Mouse (Mus musculus) heart, embryonic 11.5 days (tissue): ENCODE measurements at regions not wholly inside any gene's neighbourhood (a gene's known extent, or its start where the extent isn't known, plus 50 kb on each side); places are given as distances from the start of the nearest gene placed in this dataset.

Source experiments
- ATAC-seq: fragments of 200-750 bp; cut with Nextera tagmentation; replicated peaks from 2 replicates; pipeline ENCODE4 v1.8.0; 2017; ENCODE audit warnings: moderate library complexity; ENCODE audit not compliant: insufficient number of reproducible peaks, low FRiP score, low TSS enrichment
- H3K27ac ChIP-seq: fragments of 300-500 bp; sonication (generic); 2 replicates; pipeline ENCODE4 v1.5.1; 2014; ENCODE audit warnings: mild to moderate bottlenecking, low read depth, low read length
- H3K27me3 ChIP-seq: fragments of 300-500 bp; sonication (generic); 2 replicates; pipeline ENCODE4 v1.6.1; 2014; ENCODE audit warnings: mild to moderate bottlenecking, low read length, mixed read lengths; ENCODE audit not compliant: control insufficient read depth, insufficient read depth
- H3K36me3 ChIP-seq: fragments of 300-500 bp; sonication (generic); 2 replicates; pipeline ENCODE4 v1.6.1; 2014; ENCODE audit warnings: mild to moderate bottlenecking, low read length, moderate library complexity, mixed read lengths; ENCODE audit not compliant: control insufficient read depth, insufficient read depth
- H3K4me1 ChIP-seq: fragments of 300-500 bp; sonication (generic); 2 replicates; pipeline ENCODE4 v1.6.1; 2014; ENCODE audit warnings: low read length; ENCODE audit not compliant: control insufficient read depth, insufficient read depth
- H3K4me2 ChIP-seq: fragments of 300-500 bp; sonication (generic); 2 replicates; pipeline ENCODE4 v1.6.1; 2014; ENCODE audit warnings: mild to moderate bottlenecking, moderate library complexity
- H3K4me3 ChIP-seq: fragments of 300-500 bp; sonication (generic); 2 replicates; pipeline ENCODE4 v1.5.1; 2014; ENCODE audit warnings: low read depth, low read length
- H3K9ac ChIP-seq: fragments of 300-500 bp; sonication (generic); 2 replicates; pipeline ENCODE4 v1.6.1; 2014; ENCODE audit warnings: mild to moderate bottlenecking, low read depth, low read length, moderate library complexity
- H3K9me3 ChIP-seq: fragments of 300-500 bp; sonication (generic); replicated peaks from 2 replicates; pipeline ENCODE4 v1.6.1; 2016; ENCODE audit warnings: low read length; ENCODE audit not compliant: control insufficient read depth
- WGBS: fragments of 180-500 bp; shearing (Covaris S2); extraction: QIAGEN DNeasy Blood & Tissue Kit; methylation state at CpG from one replicate; pipeline ENCODE4 v1.1.7; 2014; ENCODE audit not compliant: insufficient replicate concordance; 5-methylcytosine and 5-hydroxymethylcytosine counted together

DNA sequence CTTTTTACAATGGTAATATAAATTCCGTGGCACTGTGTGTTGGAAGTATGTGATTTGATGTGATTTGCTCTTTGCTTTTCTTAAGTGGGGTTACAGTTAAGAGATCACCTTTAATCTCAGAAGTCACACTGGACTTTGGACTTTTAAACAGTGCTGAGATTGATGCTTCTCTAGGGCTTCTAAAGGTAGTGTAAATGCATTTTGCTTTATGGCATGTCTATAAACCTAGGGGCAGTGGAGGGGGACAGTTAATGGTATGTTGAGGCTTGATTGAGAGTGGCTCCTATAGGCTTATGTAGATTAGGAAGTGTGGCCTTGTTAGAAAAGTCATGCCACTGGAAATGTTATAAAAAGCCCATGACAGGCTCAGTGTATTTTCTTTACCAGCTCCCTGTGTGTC lies 735.3 kb downstream of the Nap1l3 start:
- 63% methylated on average over 1 of the region's 1 CpGs for WGBS
- H3K4me2 ChIP-seq = no peak overlapping the region

DNA sequence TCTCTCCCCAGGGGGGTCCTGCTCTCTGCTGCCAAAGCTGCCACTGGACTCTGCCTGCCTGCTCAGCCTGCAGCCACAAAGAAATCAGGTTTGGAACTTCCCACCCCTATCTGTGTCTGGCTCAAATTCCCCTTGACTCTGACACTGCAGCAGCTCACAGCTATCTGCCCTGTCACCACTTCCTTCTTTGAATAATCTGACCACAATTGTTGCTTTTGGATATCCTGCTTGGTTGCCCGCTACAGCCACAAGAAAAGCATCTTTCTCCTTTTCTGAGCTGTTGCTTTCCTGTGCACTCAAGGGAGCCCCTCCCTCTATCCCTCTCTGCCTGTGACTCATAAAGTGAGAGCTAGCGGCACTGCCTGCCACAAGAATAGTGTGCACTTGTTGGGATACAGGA lies 742.6 kb downstream of the Nap1l3 start:
- Histone ChIP-seq H3K27me3 (no peaks in the 10 kb centered on the region), H3K4me1 (no peaks in the 10 kb centered on the region), H3K4me2 (no peak overlapping the region), H3K36me3 (no peaks in the 10 kb centered on the region), H3K27ac (no peak overlapping the region), H3K9ac (no peak overlapping the region), H3K4me3 (no peak overlapping the region), H3K9me3 (no peaks in the 10 kb centered on the region)
- whole genome bisulfite sequencing = 29% methylated on average over 2 of the region's 2 CpGs
- peak; percentile 77 for ATAC-seq

More for the DNA sequence above, 735.3 kb downstream of the Nap1l3 start:
- no peaks in the 10 kb centered on the region for H3K4me1 ChIP-seq
- no peaks in the 10 kb centered on the region for H3K36me3 ChIP-seq
- no peak overlapping the region for H3K4me3 ChIP-seq
- ATAC-seq = no peak
- H3K9ac ChIP-seq = no peak overlapping the region
- no peak overlapping the region for H3K27ac ChIP-seq
- H3K9me3 ChIP-seq = no peaks in the 10 kb centered on the region
- no peaks in the 10 kb centered on the region for H3K27me3 ChIP-seq

DNA sequence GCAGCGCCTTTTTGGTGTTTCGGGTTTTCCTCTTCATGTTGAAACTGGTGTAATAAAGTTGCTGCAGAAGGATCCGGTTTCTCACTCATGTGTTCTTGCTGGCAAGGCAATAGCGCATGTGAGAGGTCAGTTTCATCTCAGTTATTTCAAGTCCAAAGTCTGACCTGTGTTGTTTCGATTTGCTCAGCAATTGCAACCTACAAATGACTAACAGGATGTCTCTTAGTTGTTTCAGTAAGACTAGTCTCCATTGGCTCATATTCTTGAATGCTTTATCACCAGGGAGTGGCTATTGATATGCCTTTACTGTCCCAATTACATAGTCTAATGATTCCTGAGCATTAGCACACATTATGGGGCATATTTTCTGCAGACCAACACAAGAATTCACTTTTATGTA lies 751.7 kb downstream of the Nap1l3 start:
- H3K36me3 ChIP-seq = no peaks in the 10 kb centered on the region
- no peak overlapping the region for H3K4me2 ChIP-seq
- no peak for ATAC-seq
- no peaks in the 10 kb centered on the region for H3K9me3 ChIP-seq
- H3K9ac ChIP-seq = no peak overlapping the region
- H3K27me3 ChIP-seq = no peaks in the 10 kb centered on the region
- no peak overlapping the region for H3K27ac ChIP-seq
- WGBS = 76% methylated on average over 5 of the region's 5 CpGs
- no peaks in the 10 kb centered on the region for H3K4me1 ChIP-seq
- no peak overlapping the region for H3K4me3 ChIP-seq

DNA sequence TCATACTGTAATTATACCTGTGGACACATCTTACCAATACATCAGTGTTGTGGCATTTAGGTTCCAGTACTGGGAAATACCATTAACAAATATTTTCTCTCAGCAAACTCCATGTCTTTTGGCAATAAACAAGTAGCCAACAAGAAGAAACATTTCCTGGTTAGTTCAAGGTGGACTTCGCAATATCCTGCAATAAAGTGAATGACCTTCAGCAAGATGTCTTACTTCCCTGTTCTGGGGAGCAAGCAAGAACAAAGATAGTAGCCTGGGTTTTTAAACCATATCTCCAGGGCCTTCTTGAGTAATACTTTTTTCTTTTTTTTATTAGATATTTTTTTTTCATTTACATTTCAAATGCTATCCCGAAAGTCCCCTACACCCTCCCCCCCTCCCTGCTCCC lies 760.0 kb downstream of the Nap1l3 start:
- Histone ChIP-seq H3K9ac (no peak overlapping the region), H3K36me3 (no peaks in the 10 kb centered on the region), H3K4me2 (no peak overlapping the region), H3K4me1 (no peaks in the 10 kb centered on the region), H3K27me3 (no peaks in the 10 kb centered on the region), H3K4me3 (no peak overlapping the region), H3K9me3 (no peaks in the 10 kb centered on the region), H3K27ac (no peak overlapping the region)
- no peak for ATAC-seq
- WGBS = 84% methylated on average over 2 of the region's 2 CpGs

DNA sequence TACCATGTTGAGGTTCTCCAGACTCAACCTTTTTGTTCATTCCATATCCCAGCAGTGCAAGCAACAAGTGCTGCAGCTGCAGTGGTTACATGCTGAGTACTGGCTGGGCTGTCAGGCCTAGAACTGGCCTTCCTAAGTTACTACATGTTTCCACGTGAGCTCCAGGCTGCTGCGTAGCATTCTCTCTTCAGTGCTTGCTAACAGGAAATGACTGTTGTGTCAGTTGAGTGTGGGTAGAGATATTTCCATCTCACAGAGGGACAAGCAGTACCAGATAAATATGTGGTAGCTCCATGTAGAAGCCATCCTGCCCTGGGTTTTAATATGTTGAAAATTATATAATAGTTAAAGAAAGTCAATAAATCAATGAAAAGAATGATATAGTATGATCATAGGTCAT lies 785.1 kb downstream of the Nap1l3 start:
- Histone ChIP-seq H3K4me1 (no peaks in the 10 kb centered on the region), H3K4me3 (no peak overlapping the region), H3K27ac (no peak overlapping the region), H3K27me3 (no peaks in the 10 kb centered on the region), H3K36me3 (no peaks in the 10 kb centered on the region), H3K4me2 (no peak overlapping the region), H3K9ac (no peak overlapping the region), H3K9me3 (no peaks in the 10 kb centered on the region)
- no peak for ATAC-seq
- 67% methylated on average over 2 of the region's 2 CpGs for WGBS

DNA sequence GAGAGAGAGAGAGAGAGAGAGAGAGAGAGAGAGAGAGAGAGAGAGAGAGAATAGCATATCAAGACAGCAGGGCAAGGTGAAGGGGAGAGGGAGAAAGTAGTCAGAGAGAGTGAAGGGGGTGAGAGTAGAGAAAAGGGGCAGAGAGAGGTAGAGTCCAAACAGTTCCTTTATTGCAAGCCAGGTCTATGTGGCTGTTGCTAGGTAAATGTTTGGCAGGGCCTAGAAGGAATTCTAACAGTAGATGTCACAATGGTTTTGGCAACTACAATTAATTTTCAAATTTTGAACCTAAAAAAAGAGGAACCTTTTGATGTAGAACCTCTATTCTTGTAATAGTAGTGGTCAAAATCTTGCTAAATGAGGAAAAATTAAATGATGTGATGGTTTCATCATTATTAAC lies 804.3 kb downstream of the Nap1l3 start:
- H3K9ac ChIP-seq = no peak overlapping the region
- H3K4me1 ChIP-seq = no peaks in the 10 kb centered on the region
- no peaks in the 10 kb centered on the region for H3K27me3 ChIP-seq
- H3K4me2 ChIP-seq = no peak overlapping the region
- H3K27ac ChIP-seq = no peak overlapping the region
- H3K9me3 ChIP-seq = no peaks in the 10 kb centered on the region
- no peaks in the 10 kb centered on the region for H3K36me3 ChIP-seq
- no peak for ATAC-seq
- no peak overlapping the region for H3K4me3 ChIP-seq
